Mouse (Mus musculus): ENCODE measurements at regions not wholly inside any gene's neighbourhood (a gene's known extent, or its start where the extent isn't known, plus 50 kb on each side); places are given as distances from the start of the nearest gene placed in this dataset.

DNA sequence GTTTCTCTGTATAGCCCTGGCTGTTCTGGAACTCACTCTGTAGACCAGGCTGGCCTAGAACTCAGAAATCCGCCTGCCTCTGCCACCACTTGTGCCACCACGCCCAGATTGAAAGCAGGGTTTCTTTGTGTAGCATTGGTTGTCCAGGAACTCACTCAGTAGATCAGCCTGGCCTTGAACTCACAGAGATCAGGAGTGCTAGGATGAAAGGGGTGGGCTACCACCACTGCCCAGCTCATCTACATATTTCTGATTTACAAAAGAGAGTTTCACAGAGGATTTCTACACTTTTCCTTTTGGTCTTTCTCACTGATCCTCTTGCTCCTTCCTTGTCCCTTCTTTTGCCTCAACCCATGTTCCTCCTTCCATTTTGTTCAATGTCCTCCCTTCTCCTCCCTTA, 53.1 kb upstream of the Lbx1 start:
- H3K4me1 ChIP-seq = peaks cover 15% of the 10 kb centered on the region
- H3K27ac ChIP-seq (replicated peaks) = no peak overlapping the region
- no peak for DNase-seq (ENCODE audit: low spot score)
- 69% methylated on average over 2 of the region's 2 CpGs for WGBS
- H3K27me3 ChIP-seq (ENCODE audit: low read depth, poor library complexity, severe bottlenecking) = peaks cover 62% of the 10 kb centered on the region
- no peak overlapping the region for H3K4me3 ChIP-seq
- no peaks in the 10 kb centered on the region for H3K9me3 ChIP-seq (replicated peaks)
- no peaks in the 10 kb centered on the region for H3K36me3 ChIP-seq

DNA sequence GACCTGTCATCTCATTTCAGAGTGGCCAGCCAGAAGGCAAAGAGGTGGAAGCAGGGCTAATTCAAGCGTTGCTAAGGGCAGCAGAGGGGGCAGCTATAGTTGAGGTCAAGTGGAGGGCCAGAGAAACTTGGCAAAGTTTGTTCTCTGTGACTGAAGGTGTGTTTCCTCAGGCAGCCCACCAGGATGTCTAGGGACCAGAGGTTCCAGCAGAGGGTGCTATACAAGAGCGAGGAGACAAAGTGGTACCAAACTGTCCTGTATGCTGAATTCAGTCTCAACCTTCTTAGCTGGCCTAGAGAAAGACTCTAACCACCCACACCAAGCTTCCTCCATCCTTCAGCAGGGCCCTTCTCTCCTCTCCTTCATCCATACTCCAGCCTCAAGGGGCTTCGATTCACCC, 62.2 kb upstream of the Lbx1 start:
- DNase-seq (ENCODE audit: low spot score) = no peak
- Histone ChIP-seq H3K9me3 (replicated peaks) (no peaks in the 10 kb centered on the region), H3K36me3 (no peaks in the 10 kb centered on the region), H3K4me1 (peaks cover 74% of the 10 kb centered on the region), H3K27ac (replicated peaks) (no peak overlapping the region), H3K4me3 (no peak overlapping the region), H3K27me3 (ENCODE audit: low read depth, poor library complexity, severe bottlenecking) (peaks cover 99% of the 10 kb centered on the region)
- WGBS = 38% methylated on average over 3 of the region's 3 CpGs

DNA sequence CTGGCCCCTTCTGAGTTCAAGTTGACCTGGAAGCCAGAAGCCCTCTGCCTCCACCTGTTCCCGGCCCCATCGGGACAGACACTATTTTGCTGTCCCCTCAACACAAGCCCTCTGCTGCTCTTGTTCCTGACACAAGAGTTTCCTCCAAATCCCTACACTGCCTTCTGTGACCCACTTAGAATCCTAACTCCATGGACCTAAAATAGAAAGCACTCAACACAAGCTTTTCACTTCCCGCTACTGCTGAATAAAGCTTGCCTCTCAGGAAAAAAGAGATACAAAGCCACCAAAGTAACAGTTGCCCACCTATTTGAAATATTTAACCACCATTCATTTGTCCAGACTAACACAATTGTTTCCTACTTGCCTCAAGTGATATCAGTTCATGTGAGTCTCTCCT, 63.7 kb upstream of the Lbx1 start:
- H3K4me1 ChIP-seq = peaks cover 66% of the 10 kb centered on the region
- peaks cover 100% of the 10 kb centered on the region for H3K27me3 ChIP-seq (ENCODE audit: low read depth, poor library complexity, severe bottlenecking)
- no peak overlapping the region for H3K27ac ChIP-seq (replicated peaks)
- H3K36me3 ChIP-seq = no peaks in the 10 kb centered on the region
- WGBS = 82% methylated on average over 3 of the region's 3 CpGs
- no peak overlapping the region for H3K4me3 ChIP-seq
- DNase-seq (ENCODE audit: low spot score) = no peak
- no peaks in the 10 kb centered on the region for H3K9me3 ChIP-seq (replicated peaks)

DNA sequence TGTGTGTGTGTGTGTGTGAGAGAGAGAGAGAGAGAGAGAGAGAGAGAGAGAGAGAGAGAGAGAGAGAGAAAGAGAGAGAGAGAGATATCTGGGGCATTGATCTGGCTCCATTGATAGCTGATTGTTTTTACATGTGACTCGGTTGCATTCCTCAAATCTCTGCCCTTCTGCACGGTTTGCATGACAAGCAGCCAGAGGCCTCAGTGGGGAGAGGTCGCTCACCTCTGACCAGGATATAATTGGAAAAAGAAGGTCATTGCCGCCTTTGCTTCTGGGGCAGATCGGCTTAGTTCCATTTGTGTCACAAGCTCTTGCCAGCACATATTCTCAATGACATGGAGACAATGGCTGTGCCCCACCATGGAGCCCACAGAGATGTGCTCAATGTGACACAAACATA, 63.8 kb upstream of the Btrc start:
- H3K36me3 ChIP-seq = no peaks in the 10 kb centered on the region
- peaks cover 100% of the 10 kb centered on the region for H3K27me3 ChIP-seq (ENCODE audit: low read depth, poor library complexity, severe bottlenecking)
- DNase-seq (ENCODE audit: low spot score) = no peak
- WGBS = 13% methylated on average over 5 of the region's 5 CpGs
- H3K4me1 ChIP-seq = peaks cover 62% of the 10 kb centered on the region
- no peak overlapping the region for H3K27ac ChIP-seq (replicated peaks)
- H3K4me3 ChIP-seq = no peak overlapping the region
- H3K9me3 ChIP-seq (replicated peaks) = no peaks in the 10 kb centered on the region

DNA sequence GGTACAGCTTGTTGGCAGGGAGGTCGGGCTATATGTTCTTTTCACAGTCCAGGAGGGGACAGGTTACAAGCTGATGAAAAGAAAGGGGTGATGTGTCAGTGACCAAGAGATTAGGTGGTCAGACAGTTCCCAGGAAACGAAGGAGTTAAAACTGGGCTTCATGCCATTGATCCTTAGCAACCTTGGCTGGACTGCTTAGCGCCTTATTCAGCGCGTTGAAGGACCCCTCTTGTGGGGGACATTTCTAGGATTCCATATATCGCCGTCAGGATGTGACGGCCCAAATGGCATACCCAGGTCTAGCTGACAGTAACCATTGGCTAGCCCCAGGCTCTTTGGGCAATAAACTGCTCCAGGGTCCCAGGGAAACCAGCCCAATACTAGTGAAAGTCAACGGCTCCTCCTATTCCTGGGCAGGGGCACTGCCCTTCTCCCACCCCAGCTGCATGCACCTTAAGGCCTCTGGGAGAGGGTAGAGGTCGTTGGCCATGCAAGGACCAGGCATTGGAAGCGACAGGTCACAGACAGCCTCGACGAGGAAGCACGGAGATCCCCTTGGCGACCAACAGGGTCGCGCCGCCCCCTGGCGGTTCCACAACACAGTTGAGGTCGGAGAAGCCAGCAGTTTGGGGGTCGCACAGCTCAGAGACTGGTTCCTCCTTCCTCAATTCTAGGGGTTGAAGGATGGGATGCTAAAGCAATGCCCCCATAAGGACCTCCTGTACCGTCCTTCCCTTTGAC, 62.7 kb upstream of the Btrc start:
- 5% methylated on average over 22 of the region's 22 CpGs for WGBS
- H3K4me1 ChIP-seq = peaks cover 52% of the 10 kb centered on the region

DNA sequence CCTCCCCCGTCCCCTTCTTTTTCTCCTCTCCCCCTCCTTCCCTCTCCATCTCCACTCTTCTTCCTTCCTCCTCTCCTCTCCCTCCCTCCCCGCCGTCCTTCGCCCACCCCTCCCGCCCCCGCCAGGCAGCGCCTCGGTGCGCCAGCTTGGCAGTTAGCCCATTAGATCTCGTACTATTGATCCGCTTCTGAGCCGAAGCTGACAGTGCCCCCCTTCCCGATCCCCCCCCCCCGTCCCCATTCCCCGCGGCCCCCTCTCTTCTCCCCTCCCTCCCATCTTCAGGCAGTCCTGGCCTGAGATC, 62.2 kb upstream of the Btrc start:
- peak overlapping the region; percentile 64 for H3K4me3 ChIP-seq
- H3K9me3 ChIP-seq (replicated peaks) = no peaks in the 10 kb centered on the region
- H3K36me3 ChIP-seq = no peaks in the 10 kb centered on the region
- H3K27me3 ChIP-seq (ENCODE audit: low read depth, poor library complexity, severe bottlenecking) = peaks cover 100% of the 10 kb centered on the region
- no peak for DNase-seq (ENCODE audit: low spot score)
- 5% methylated on average over 14 of the region's 16 CpGs for WGBS
- peak overlapping the region; percentile 74 for H3K27ac ChIP-seq (replicated peaks)
- H3K4me1 ChIP-seq = peaks cover 49% of the 10 kb centered on the region

More for the DNA sequence above, 62.7 kb upstream of the Btrc start:
- H3K36me3 ChIP-seq = no peaks in the 10 kb centered on the region
- DNase-seq (ENCODE audit: low spot score) = peak; percentile 78
- H3K27me3 ChIP-seq (ENCODE audit: low read depth, poor library complexity, severe bottlenecking) = peaks cover 100% of the 10 kb centered on the region
- no peaks in the 10 kb centered on the region for H3K9me3 ChIP-seq (replicated peaks)
- peak overlapping the region; percentile 74; the same call in 1 of the 2 replicates for H3K27ac ChIP-seq (replicated peaks)
- H3K4me3 ChIP-seq = peak overlapping the region; percentile 64

DNA sequence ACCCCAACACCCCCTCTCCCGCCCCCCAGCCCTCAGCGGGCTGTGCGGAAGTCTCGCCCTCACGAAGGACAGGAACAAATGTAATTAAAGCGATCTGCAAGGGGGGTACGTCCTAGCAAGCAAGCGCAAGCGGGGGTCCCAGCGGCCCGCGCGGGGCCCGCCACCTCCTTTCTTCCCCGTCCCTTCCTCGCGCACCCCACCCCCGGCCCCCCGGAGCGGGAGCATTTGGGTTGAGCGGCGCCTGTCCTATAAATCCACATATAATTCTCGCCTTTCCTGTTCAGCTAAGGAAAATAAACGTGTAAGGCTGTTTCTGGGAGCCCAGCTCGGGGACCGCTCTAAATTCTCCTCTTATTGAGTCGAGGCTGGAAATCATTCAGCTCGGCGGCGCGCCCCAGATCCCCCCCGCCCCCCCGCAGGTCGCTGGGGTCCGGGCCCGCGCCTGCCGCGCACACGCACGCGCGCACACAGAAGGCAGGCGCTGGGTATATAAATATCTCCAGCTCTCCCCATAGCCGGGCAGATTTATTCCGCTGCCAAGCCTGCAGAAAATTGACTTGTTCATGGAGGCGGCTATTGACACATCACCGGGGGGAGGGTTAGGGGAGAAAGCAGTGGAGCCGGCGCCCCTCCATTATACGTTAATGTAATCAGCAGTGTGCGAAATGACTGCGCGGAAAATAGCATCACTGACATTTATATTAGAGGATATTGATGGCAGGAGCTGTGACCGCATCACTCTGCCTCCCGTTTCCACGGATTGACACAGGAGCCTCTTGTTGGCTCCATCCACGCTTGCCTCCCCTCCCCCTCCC, 61.6 kb upstream of the Btrc start:
- WGBS = under 1% methylated on average over 57 of the region's 58 CpGs
- peak; percentile 64 for DNase-seq (ENCODE audit: low spot score)
- peak overlapping the region; percentile 64 for H3K4me3 ChIP-seq
- no peaks in the 10 kb centered on the region for H3K9me3 ChIP-seq (replicated peaks)
- H3K27me3 ChIP-seq (ENCODE audit: low read depth, poor library complexity, severe bottlenecking) = peaks cover 100% of the 10 kb centered on the region
- H3K27ac ChIP-seq (replicated peaks) = peak overlapping the region; percentile 74
- peaks cover 44% of the 10 kb centered on the region for H3K4me1 ChIP-seq
- no peaks in the 10 kb centered on the region for H3K36me3 ChIP-seq

DNA sequence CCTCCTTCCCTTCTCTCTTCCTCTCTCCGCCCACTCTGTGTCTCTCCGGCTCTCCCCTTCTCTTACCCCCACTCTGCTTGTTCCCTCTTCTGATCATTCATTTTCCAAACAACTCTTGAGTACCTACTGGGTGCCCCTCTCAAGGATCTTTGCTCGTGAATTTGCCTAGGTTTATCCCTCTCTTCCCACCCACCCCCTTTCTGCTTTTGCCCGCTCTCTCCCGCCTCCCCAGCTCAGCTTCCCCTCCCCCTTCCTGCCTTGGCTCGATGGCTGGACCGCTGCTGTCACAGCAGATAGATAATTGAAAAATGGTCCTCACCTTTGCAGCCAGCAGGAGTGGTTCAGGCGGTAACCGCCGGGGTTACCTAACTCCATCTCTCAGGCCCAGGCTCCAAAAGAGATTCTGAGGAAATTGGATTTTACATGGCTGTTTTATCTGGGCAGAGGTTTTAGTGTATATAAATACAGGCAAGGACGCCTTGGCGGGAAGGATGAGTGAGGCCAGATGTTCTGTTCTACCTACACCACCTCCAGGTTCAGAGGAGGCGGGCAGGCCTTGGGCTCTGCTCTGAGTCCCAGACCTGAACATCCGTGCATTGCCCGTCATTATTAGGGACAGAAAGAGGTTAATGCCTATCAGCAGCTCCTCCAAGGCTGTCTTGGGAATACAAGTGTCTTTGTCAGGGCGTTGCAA, 60.8 kb upstream of the Btrc start:
- DNase-seq (ENCODE audit: low spot score) = peak; percentile 59
- peak overlapping the region; percentile 74 for H3K27ac ChIP-seq (replicated peaks)
- H3K27me3 ChIP-seq (ENCODE audit: low read depth, poor library complexity, severe bottlenecking) = peaks cover 100% of the 10 kb centered on the region
- peak overlapping the region; percentile 64 for H3K4me3 ChIP-seq
- WGBS = 2% methylated on average over 16 of the region's 16 CpGs
- H3K9me3 ChIP-seq (replicated peaks) = no peaks in the 10 kb centered on the region
- H3K36me3 ChIP-seq = no peaks in the 10 kb centered on the region
- peaks cover 42% of the 10 kb centered on the region for H3K4me1 ChIP-seq

DNA sequence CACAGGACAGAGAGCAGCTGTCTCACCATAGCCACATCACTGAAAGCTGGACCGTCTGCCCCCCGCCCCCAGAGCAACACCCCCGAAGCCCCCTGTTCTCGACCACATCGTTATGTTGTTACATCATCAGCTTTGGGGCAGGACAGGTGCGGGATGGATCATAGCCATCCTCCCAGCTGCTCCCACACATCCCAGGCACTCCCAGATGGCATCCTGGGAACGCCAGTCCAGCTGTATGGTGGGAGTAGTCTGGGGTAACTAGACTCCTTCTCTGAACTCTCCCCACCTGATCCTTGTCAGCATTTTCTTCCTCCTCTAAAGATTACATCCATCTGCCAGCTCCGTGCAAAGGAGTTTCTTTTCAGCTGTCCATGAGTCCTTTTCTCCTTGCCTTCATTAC, 59.0 kb upstream of the Btrc start:
- Histone ChIP-seq H3K4me3 (no peak overlapping the region), H3K4me1 (peaks cover 36% of the 10 kb centered on the region), H3K36me3 (no peaks in the 10 kb centered on the region), H3K27ac (replicated peaks) (no peak overlapping the region), H3K27me3 (ENCODE audit: low read depth, poor library complexity, severe bottlenecking) (peaks cover 100% of the 10 kb centered on the region), H3K9me3 (replicated peaks) (no peaks in the 10 kb centered on the region)
- DNase-seq (ENCODE audit: low spot score) = no peak
- WGBS = 23% methylated on average over 8 of the region's 8 CpGs

DNA sequence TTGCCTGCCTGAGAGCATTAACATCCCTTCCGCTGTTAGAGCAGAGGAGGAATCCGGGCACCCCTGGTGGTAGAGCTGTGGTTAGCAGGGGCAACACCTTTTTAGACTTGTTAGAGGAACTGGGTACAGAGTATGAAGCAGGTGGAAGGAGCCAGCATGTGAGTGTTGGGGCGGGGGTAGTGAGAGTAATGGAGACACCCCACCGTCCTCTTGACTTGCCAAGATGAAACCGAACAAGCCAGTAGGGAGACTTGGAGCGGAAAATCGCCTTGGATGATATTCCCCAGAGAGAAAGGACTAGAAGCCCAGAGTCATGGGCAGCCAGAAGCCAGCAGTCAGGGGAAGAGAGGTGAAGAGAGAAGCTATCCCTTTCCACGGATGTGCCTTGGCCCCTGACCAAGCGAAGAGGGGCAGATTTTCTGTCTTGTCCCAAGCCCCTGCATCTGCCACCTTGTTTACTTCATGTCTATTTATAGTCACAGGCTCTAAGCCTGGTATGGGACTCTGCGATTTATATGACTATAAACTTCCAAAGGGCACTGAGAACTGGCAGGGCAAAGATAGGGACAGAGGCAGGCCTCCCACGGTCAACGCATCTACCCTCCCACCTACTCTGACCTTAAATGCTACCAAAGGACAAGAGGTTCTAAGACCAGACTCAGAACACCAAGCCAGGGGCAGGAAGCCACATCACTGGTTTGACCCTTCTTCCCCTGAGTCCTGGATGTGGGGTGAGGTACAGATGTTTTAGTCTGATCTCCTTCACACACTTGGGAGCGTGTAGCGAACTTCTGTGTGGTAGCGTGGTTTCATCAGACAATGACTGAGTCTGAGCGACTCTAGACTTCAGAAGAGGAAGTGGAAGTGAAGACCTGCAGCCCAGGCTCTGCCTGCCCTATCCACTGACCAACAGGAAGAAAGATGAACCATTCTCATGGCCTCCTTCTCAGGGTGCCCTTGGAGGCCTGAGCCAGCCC, 55.9 kb upstream of the Btrc start:
- no peak for DNase-seq (ENCODE audit: low spot score)
- Histone ChIP-seq H3K4me3 (no peak overlapping the region), H3K36me3 (no peaks in the 10 kb centered on the region), H3K27me3 (ENCODE audit: low read depth, poor library complexity, severe bottlenecking) (peaks cover 100% of the 10 kb centered on the region), H3K4me1 (peaks cover 34% of the 10 kb centered on the region), H3K9me3 (replicated peaks) (no peaks in the 10 kb centered on the region), H3K27ac (replicated peaks) (no peak overlapping the region)
- 56% methylated on average over 16 of the region's 16 CpGs for WGBS

DNA sequence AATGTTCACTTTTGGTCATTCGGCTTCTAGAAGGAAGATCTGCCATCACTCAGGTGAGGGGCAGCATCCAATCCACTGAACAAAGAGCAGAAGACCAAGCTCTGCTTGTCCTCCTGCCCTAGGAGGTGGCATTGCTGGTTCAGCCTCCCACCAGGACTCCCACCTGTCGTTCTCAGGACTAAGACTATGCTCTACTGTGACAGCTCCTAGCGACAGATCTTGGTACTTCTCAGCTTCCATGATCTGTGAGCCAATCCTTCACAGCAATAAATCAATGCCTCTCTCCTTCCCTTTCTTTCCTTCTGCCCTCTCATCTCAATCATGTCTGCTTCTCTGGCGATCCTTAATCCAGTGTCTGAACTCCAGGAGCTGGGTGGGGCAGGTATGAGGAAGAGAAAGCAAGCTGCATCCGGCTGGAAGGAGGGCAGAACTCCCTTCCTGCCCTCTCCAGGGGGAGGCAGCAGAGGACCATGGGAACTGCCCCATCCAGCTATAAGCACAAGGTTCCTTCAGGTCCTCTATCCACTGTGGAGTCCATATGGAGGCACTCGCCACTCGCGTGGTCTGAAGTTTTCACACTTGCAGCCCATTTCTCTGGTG, 54.8 kb upstream of the Btrc start:
- no peak for DNase-seq (ENCODE audit: low spot score)
- 64% methylated on average over 8 of the region's 8 CpGs for WGBS
- Histone ChIP-seq H3K27me3 (ENCODE audit: low read depth, poor library complexity, severe bottlenecking) (peaks cover 100% of the 10 kb centered on the region), H3K4me3 (no peak overlapping the region), H3K4me1 (peaks cover 40% of the 10 kb centered on the region), H3K27ac (replicated peaks) (no peak overlapping the region), H3K9me3 (replicated peaks) (no peaks in the 10 kb centered on the region), H3K36me3 (no peaks in the 10 kb centered on the region)
